Mouse (Mus musculus): ENCODE data around the gene Plin4. TPM values are rescaled to one million over a fixed set of nuclear protein-coding genes. Genes with fewer than 3 reads are reported as not detected.

The Plin4 gene
- polyA plus RNA-seq, 1 experiment, result not detected

DNA sequence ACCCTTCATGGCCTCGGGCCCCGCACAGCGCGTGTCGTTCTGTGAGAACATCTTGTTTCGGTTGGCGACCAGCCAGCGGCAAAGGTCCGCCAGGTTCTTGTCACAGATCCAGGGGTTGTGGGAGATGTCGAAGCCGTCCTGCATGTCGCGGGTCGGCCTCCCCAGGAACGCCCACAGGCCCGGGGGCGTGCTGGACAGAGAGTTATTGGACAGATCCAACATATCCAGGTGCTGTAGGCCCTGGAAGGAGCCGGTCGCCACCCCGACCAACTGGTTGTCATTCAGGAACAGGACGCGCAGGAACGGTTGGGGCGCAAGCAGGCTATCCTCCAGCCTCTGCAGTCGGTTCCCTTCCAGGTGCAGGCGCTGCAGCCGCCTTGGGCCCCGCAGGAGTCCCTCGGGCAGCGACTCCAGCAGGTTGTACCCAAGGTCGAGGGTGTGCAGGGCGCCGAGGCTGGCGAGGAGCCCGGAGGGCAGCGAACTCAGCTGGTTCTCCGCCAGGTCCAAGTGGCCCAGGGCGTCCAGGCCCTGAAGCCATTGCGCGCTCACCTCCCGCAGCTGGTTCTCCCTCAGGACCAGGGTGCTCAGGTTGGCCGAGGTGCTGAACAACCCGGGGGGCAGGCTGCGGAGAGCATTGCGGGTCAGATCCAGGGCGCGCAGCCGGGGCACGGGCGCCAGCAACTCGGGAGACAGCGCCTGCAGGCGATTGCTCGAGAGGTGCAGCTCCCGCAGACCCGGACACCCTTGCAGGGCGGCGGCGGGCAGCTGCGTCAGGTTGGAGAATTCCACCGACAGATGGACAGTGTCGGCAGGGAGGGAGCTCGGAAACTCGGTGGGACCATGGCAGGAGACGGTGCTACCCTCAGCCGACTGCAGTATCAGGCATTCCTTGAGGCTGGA lies 10.6 kb upstream of the Plin4 start:
- TF ChIP-seq GATA1 (IDR thresholded peaks at IDR 0.05; ENCODE audit: low read length), result no peak
- TF ChIP-seq TAL1 (IDR thresholded peaks at IDR 0.05; ENCODE audit: low read length), result no peak
- Histone ChIP-seq H3K9me3 (ENCODE audit: control insufficient read depth, low read length) (peaks cover 19% of the 10 kb centered on the region), H3K4me3 (replicated peaks) (no peak overlapping the region), H3K4me1 (ENCODE audit: control insufficient read depth) (peaks cover 11% of the 10 kb centered on the region), H3K27me3 (ENCODE audit: control insufficient read depth) (peaks cover 82% of the 10 kb centered on the region), H3K36me3 (ENCODE audit: control insufficient read depth) (no peaks in the 10 kb centered on the region)

DNA sequence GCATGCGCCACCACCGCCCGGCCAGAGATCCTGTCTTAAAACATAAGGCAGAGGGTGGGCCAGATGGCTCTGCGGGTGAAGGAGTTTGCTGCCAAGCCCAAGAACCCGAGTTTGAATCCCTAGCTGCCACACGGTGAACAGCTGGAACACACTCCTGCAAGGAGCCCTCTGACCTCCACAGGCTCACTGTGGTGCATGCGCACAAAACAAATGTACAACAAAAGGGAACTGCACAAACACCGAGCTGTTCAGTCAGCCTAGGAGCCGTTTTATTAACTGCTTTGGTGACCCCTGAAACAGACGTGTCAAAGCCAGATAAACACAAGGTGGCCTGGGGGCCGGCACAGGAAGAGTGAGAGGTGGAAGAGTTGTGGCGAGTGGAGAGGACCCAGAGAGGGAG lies 9.8 kb upstream of the Plin4 start:
- H3K4me1 ChIP-seq (ENCODE audit: control insufficient read depth), result peaks cover 7% of the 10 kb centered on the region
- peaks cover 19% of the 10 kb centered on the region for H3K9me3 ChIP-seq (ENCODE audit: control insufficient read depth, low read length)
- no peaks in the 10 kb centered on the region for H3K36me3 ChIP-seq (ENCODE audit: control insufficient read depth)
- H3K27me3 ChIP-seq (ENCODE audit: control insufficient read depth), result peaks cover 77% of the 10 kb centered on the region
- no peak overlapping the region for H3K4me3 ChIP-seq (replicated peaks)
- TF ChIP-seq TAL1 (IDR thresholded peaks at IDR 0.05; ENCODE audit: low read length) (no peak), GATA1 (IDR thresholded peaks at IDR 0.05; ENCODE audit: low read length) (no peak)

DNA sequence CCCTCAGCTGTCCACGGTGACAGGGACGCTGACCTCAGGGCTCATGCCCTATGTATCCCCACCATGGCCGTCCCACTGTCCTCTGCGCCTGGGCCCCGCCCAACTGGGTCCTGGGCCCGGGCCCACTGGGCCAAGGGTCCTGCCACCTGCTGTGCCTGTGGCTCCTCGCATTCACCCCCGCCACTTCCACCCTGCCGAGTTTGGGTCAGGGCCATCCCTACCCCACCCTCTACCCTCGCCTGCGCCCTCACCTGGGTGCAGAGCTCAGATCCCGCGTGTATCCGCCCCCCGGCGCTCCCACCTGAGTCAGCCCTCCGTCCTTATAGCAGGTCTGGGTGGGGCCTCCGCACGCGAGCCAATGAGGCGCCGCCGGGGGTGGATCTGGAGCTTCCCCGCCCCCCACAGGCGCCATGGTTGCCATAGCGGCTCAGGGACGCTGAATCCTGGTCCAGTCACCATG lies 7.7 kb upstream of the Plin4 start, which contains the start of gene Plin5:
Gene Plin5 (minus strand): TSS at position 346 of the 460 bp plus-strand sequence.
- H3K4me3 ChIP-seq (replicated peaks), result peak within 1 kb of the TSS; percentile 34
- H3K27me3 ChIP-seq (ENCODE audit: control insufficient read depth), result peaks cover 56% of the 10 kb centered on the region

DNA sequence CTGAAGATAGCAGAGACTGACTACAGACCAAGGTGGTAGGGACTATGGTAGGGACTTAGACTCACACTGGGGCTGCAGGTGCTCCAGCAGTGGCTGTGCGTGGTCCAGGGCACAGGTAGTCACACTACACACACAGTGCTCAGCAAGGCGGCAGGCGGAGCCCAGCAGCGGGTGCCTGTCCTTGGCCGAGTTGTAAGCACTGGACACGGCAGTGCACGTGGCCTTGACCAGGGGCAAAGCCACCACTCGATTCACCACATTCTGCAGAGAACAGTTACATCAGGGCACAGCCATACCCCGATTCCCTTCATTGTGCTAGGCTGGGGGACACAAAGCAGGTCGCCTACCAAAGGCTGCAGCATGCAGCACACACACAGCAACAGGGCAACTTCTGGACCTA lies 6.6 kb upstream of the Plin4 start:
- peaks cover 7% of the 10 kb centered on the region for H3K4me1 ChIP-seq (ENCODE audit: control insufficient read depth)

More for the DNA sequence above, 7.7 kb upstream of the Plin4 start, which contains the start of gene Plin5:
- Histone ChIP-seq H3K36me3 (ENCODE audit: control insufficient read depth) (no peaks in the 10 kb centered on the region), H3K9me3 (ENCODE audit: control insufficient read depth, low read length) (peaks cover 3% of the 10 kb centered on the region), H3K4me1 (ENCODE audit: control insufficient read depth) (peaks cover 7% of the 10 kb centered on the region)
- no peak for TF ChIP-seq GATA1 (IDR thresholded peaks at IDR 0.05; ENCODE audit: low read length)
- no peak for TF ChIP-seq TAL1 (IDR thresholded peaks at IDR 0.05; ENCODE audit: low read length)

DNA sequence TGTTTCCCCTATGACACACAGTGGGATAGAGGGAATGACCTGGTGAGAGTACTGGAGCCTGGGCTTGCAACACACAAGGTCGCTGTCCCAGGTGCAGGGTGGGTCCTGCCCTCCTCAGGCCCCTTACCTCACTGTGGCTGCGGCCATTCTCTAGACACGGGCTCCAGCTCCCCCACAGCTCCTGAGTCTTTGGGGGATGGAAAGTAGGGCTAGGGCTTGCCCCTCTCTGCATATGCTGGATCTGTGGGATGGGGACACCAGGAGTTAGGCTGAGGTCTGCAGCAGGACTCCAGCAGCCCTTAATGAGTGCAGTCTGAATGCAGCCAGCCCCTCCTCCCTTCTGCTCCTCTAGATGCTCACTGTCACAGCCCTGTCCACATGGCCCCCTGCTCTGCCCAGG lies 3.1 kb upstream of the Plin4 start:
- Histone ChIP-seq H3K27me3 (ENCODE audit: control insufficient read depth) (peaks cover 14% of the 10 kb centered on the region), H3K4me3 (replicated peaks) (no peak overlapping the region), H3K4me1 (ENCODE audit: control insufficient read depth) (peaks cover 7% of the 10 kb centered on the region), H3K36me3 (ENCODE audit: control insufficient read depth) (no peaks in the 10 kb centered on the region), H3K9me3 (ENCODE audit: control insufficient read depth, low read length) (no peaks in the 10 kb centered on the region)
- no peak for TF ChIP-seq GATA1 (IDR thresholded peaks at IDR 0.05; ENCODE audit: low read length)
- TF ChIP-seq TAL1 (IDR thresholded peaks at IDR 0.05; ENCODE audit: low read length), result no peak

More for the DNA sequence above, 6.6 kb upstream of the Plin4 start:
- no peaks in the 10 kb centered on the region for H3K9me3 ChIP-seq (ENCODE audit: control insufficient read depth, low read length)
- no peak for TF ChIP-seq GATA1 (IDR thresholded peaks at IDR 0.05; ENCODE audit: low read length)
- no peak for TF ChIP-seq TAL1 (IDR thresholded peaks at IDR 0.05; ENCODE audit: low read length)
- H3K27me3 ChIP-seq (ENCODE audit: control insufficient read depth), result peaks cover 45% of the 10 kb centered on the region
- no peak overlapping the region for H3K4me3 ChIP-seq (replicated peaks)
- H3K36me3 ChIP-seq (ENCODE audit: control insufficient read depth), result no peaks in the 10 kb centered on the region

DNA sequence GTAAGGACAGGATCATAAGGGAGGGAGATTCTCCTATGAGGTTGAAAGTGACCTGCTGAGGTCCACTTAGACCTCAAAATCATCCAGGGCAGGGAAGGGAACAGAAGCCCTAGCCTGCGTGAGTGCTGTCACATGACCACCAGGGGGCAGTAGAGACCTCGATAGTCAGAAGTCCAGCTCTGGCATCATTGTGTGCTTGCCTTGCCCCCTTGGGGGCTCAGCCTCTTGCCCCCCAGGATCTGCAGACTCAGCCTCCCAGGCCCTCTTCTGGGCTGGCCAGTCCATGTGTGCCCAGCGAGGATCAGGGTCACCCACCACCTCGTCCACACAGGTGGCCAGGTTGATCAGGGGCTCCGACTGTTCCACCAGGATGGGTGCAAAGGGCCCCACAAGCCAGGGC lies 2.3 kb upstream of the Plin4 start:
- Histone ChIP-seq H3K36me3 (ENCODE audit: control insufficient read depth) (no peaks in the 10 kb centered on the region), H3K27me3 (ENCODE audit: control insufficient read depth) (peaks cover 6% of the 10 kb centered on the region), H3K9me3 (ENCODE audit: control insufficient read depth, low read length) (no peaks in the 10 kb centered on the region), H3K4me3 (replicated peaks) (no peak overlapping the region), H3K4me1 (ENCODE audit: control insufficient read depth) (no peaks in the 10 kb centered on the region; the same call in 1 of the 2 replicates)
- TF ChIP-seq TAL1 (IDR thresholded peaks at IDR 0.05; ENCODE audit: low read length), result no peak
- no peak for TF ChIP-seq GATA1 (IDR thresholded peaks at IDR 0.05; ENCODE audit: low read length)

DNA sequence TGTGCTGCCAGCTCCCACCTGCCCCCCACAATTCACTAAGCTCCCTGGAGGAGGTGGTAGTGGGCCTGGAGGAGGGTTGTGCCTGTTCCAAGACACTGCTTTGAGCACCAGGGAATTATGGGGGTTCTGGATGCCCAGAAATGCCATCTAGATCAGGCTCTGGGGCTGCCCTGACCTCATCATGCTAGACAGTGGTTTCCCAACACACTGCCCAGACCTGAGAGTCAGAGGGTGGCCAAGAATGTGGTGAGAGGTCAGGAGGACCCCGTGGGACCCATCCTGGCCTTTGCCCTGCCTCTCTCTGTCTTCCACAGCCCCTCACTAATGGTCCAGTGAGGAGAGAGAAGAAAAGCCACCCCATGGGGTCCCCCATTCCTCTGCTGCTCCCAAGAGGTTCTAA lies 1.4 kb upstream of the Plin4 start:
- Histone ChIP-seq H3K36me3 (ENCODE audit: control insufficient read depth) (no peaks in the 10 kb centered on the region), H3K4me3 (replicated peaks) (no peak overlapping the region), H3K27me3 (ENCODE audit: control insufficient read depth) (no peaks in the 10 kb centered on the region; the same call in 1 of the 2 replicates), H3K9me3 (ENCODE audit: control insufficient read depth, low read length) (no peaks in the 10 kb centered on the region), H3K4me1 (ENCODE audit: control insufficient read depth) (no peaks in the 10 kb centered on the region; the same call in 1 of the 2 replicates)
- TF ChIP-seq TAL1 (IDR thresholded peaks at IDR 0.05; ENCODE audit: low read length) (no peak), GATA1 (IDR thresholded peaks at IDR 0.05; ENCODE audit: low read length) (no peak)

DNA sequence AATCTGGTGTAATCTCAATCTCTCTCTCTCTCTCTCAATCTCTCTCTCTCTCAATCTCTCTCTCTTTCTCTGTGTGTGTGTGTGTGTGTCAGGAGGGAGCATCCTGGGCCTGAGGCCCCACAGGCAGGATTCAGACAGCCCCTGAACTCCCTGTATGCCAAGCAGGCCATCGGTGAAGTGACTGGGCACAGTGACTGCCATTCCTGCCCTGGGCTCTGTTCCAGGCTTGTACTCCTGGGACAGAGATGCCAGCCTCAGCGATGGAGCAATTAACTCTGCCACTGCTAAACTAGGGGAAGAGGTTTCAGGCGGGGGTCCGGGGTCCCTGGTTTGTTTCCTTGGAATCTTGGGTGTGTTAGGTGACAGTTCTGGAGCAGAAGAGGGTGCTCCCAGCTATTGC lies 968 bp upstream of the Plin4 start:
- H3K36me3 ChIP-seq (ENCODE audit: control insufficient read depth), result no peaks in the 10 kb centered on the region
- H3K4me1 ChIP-seq (ENCODE audit: control insufficient read depth), result no peaks in the 10 kb centered on the region; the same call in 1 of the 2 replicates
- H3K4me3 ChIP-seq (replicated peaks), result no peak overlapping the region
- TF ChIP-seq GATA1 (IDR thresholded peaks at IDR 0.05; ENCODE audit: low read length) (no peak), TAL1 (IDR thresholded peaks at IDR 0.05; ENCODE audit: low read length) (no peak)
- no peaks in the 10 kb centered on the region for H3K27me3 ChIP-seq (ENCODE audit: control insufficient read depth)
- H3K9me3 ChIP-seq (ENCODE audit: control insufficient read depth, low read length), result no peaks in the 10 kb centered on the region

DNA sequence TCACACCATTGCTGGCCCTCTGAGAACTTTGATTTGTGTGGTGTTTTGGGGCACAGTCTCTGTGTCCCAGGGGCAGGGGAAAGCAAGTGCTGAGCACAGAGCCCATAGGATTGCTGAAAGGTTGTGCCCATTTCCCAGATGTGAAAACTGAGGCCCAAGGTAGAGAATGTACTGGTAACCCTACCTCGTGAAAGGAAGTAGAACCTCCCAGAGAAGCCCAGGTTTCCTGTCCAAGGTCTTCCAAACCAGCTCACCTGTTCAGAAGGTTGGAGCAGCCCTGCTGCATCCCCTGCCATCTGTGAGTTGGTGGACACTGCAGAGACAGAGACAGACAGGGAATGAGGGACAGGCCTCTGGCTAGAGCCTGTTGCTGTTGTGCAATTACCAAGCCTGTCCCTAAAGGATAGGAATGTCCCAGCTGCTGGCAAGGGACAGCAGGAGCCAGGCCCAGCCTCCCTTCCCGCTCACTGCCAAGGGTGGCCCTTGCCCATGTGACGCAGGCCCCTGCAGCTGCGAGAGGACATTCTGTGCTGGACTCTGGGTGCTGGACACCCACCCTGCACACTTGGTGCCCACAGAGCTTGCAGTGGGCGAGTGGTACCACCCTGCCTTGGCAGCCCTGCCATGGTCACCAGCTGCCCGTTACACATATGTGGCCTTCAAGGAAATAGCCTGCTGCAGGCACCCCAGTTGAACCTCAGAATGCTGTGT lies 1.1 kb downstream of the Plin4 start:
- Histone ChIP-seq H3K27me3 (ENCODE audit: control insufficient read depth) (no peaks in the 10 kb centered on the region), H3K9me3 (ENCODE audit: control insufficient read depth, low read length) (no peaks in the 10 kb centered on the region), H3K4me1 (ENCODE audit: control insufficient read depth) (no peaks in the 10 kb centered on the region; the same call in 1 of the 2 replicates), H3K4me3 (replicated peaks) (no peak overlapping the region), H3K36me3 (ENCODE audit: control insufficient read depth) (peaks cover 7% of the 10 kb centered on the region)
- TF ChIP-seq TAL1 (IDR thresholded peaks at IDR 0.05; ENCODE audit: low read length) (no peak), GATA1 (IDR thresholded peaks at IDR 0.05; ENCODE audit: low read length) (no peak)
